Mouse (Mus musculus) lung, embryonic 15.5 days (tissue): ENCODE data around the gene Tmem51. TPM values are rescaled to one million over a fixed set of nuclear protein-coding genes. Genes with fewer than 3 reads are reported as not detected.
A peak's percentile ranks its signal among the peaks of the same experiment; 100 is the strongest.

Experiments
- ATAC-seq: fragments of 200-750 bp; cut with Nextera tagmentation; 2 replicates; pipeline ENCODE4 v1.8.0; 2017; ENCODE audit warnings: moderate number of reproducible peaks, borderline replicate concordance; ENCODE audit not compliant: low FRiP score, low TSS enrichment; ENCODE audit errors: extremely low read depth
- H3K27ac ChIP-seq: fragments of 300-500 bp; sonication (generic); 2 replicates; pipeline ENCODE4 v1.5.1; 2015; ENCODE audit warnings: moderate library complexity, mild to moderate bottlenecking, inconsistent platforms
- H3K27me3 ChIP-seq: fragments of 300-500 bp; sonication (generic); 2 replicates; pipeline ENCODE4 v1.6.1; 2015; ENCODE audit warnings: inconsistent platforms
- H3K36me3 ChIP-seq: fragments of 300-500 bp; sonication (generic); 2 replicates; pipeline ENCODE4 v1.6.1; 2015; ENCODE audit warnings: inconsistent platforms
- H3K4me1 ChIP-seq: fragments of 300-500 bp; sonication (generic); 2 replicates; pipeline ENCODE4 v1.6.1; 2015; ENCODE audit warnings: inconsistent platforms
- H3K4me2 ChIP-seq: fragments of 300-500 bp; sonication (generic); 2 replicates; pipeline ENCODE4 v1.6.1; 2015; ENCODE audit warnings: inconsistent platforms, mild to moderate bottlenecking, moderate library complexity
- H3K4me3 ChIP-seq: fragments of 300-500 bp; sonication (generic); 2 replicates; pipeline ENCODE4 v1.5.1; 2015; ENCODE audit warnings: mild to moderate bottlenecking, inconsistent platforms
- H3K9ac ChIP-seq: fragments of 300-500 bp; sonication (generic); 2 replicates; pipeline ENCODE4 v1.6.1; 2015; ENCODE audit warnings: inconsistent platforms
- H3K9me3 ChIP-seq: fragments of 300-500 bp; sonication (generic); 2 replicates; pipeline ENCODE4 v1.6.1; 2016; ENCODE audit warnings: inconsistent platforms
- WGBS: fragments of 180-500 bp; shearing (Covaris S2); methylation state at CpG from one replicate; pipeline ENCODE4 v1.1.7; 2015; 5-methylcytosine and 5-hydroxymethylcytosine counted together
- polyA plus RNA-seq: library from polyadenylated mRNA; unstranded; fragments of >200 nt; fragmentation: Nextera tagmentation; extraction: Ambion mirVana; gene quantifications from 2 replicates; pipeline ENCODE4 v1.2.1, GENCODE M21; 2015

Tmem51 gene
- polyA plus RNA-seq, 1 experiment from 2014 or later: 23.1 TPM

DNA sequence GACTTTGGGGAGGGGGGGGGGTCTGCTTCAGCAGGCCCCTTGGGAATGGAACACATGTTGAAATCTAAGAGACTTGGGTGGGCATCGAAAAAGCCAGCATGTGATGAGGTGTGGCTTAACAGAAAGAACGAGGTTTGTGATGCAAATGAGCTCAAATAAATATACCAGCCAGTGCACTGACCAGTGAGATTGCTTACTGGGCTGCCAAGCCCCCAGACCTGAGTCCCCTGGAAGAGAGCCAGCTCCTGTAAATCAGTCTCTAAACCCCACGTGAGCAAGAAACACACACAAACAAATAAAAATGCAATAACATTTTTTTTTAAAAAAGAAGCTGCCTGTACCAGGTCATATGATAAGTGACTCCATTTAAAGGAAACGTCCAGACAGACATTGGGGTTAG is 17.5 kb downstream of the Tmem51 start:
- WGBS: 43% methylated on average over 4 of the region's 4 CpGs
- Histone ChIP-seq H3K27me3 (no peaks in the 10 kb centered on the region), H3K4me2 (0 out of 2 replicates have a peak overlapping the region, but pooled peaks have one; percentile 21), H3K27ac (peak overlapping the region; percentile 78), H3K4me3 (no peak overlapping the region), H3K9ac (no peak overlapping the region), H3K36me3 (no peaks in the 10 kb centered on the region), H3K4me1 (peaks cover 56% of the 10 kb centered on the region), H3K9me3 (no peaks in the 10 kb centered on the region)
- ATAC-seq: no peak

DNA sequence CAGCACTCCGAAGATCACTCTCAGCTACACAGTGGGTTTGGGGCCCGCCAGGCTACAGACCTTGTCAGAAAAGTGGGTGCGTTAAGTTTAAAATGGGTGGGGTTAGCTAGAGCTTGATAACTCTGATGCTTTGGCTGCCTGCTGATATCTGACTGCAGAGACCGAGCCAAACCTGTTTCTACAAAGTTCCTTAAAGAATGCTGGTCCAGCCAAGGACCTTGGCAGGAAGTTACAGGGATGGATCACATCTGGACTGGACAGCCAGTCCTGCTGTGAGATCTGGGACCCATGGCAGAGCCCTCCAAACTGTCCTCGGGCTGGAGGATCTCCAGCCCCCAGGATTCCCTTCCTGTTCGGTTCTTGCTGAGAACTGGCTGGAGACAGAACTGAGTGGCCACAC is 18.3 kb downstream of the Tmem51 start:
- 31% methylated on average over 6 of the region's 6 CpGs for WGBS
- no peak overlapping the region for H3K4me3 ChIP-seq
- no peak overlapping the region for H3K9ac ChIP-seq
- peak overlapping the region; percentile 78 for H3K27ac ChIP-seq
- H3K27me3 ChIP-seq: no peaks in the 10 kb centered on the region
- ATAC-seq: peak; percentile 78; the same call in 1 of the 2 replicates
- peak overlapping the region; percentile 21; the same call in 1 of the 2 replicates for H3K4me2 ChIP-seq
- H3K4me1 ChIP-seq: peaks cover 52% of the 10 kb centered on the region
- no peaks in the 10 kb centered on the region for H3K36me3 ChIP-seq
- H3K9me3 ChIP-seq: no peaks in the 10 kb centered on the region

DNA sequence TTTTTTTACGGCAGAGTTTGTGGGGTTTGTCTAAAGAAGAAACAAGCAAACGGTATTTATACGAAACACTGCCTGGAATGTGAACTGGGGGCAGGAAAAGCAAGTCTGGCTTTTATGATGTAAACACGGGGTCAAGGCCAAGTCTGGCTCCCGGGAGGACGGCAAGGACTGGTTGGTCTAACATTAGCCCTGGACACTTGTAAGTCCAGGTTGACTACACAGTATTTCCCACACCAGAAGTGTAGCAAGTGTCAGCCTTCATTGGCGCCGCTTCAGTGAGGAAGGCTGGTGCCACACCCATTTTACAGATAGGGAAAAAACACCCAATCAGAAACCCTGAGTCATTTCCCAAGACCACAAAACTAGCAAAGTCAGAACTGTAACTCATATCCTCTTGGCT is 18.8 kb downstream of the Tmem51 start:
- Histone ChIP-seq H3K4me1 (peaks cover 52% of the 10 kb centered on the region), H3K4me3 (no peak overlapping the region), H3K9me3 (no peaks in the 10 kb centered on the region), H3K4me2 (peak overlapping the region; percentile 21; the same call in 1 of the 2 replicates), H3K9ac (no peak overlapping the region), H3K27me3 (no peaks in the 10 kb centered on the region), H3K36me3 (no peaks in the 10 kb centered on the region), H3K27ac (peak overlapping the region; percentile 78)
- WGBS: 36% methylated on average over 8 of the region's 8 CpGs
- no peak for ATAC-seq

DNA sequence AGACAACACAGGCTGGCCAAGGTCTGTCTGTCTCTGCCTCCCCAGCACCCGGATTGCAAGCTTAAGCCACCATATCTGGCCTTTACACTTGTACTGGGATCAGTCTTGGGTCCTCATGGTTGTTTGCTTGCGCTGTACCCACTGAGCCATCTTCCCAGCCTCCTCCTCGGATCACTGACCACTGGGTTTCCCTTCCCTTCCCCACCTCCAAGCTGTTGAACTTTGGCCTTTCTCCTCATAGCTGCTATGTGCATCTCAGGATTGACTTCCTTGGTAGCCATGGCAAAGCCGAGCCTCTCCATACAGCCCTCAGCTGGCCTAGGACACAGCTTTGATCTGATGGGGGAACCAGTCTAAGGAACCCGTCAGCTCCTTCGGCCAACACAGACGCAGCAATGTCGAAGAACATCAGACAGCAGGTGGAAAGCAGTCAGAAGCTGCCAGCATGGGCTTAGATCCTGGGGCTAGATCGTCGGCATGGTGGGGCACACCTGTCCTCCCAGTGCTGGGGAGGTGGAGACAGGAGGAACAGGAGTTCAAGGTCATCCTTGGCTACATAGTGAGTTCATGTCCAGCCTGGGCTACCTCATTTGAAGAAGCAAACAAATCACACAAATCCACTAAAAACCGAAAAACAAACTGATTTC is 19.4 kb downstream of the Tmem51 start:
- no peak for ATAC-seq
- H3K36me3 ChIP-seq: no peaks in the 10 kb centered on the region
- 77% methylated on average over 11 of the region's 11 CpGs for WGBS
- H3K27ac ChIP-seq: peak overlapping the region; percentile 78
- H3K4me2 ChIP-seq: no peak overlapping the region
- H3K9ac ChIP-seq: no peak overlapping the region
- no peak overlapping the region for H3K4me3 ChIP-seq
- H3K27me3 ChIP-seq: no peaks in the 10 kb centered on the region
- H3K4me1 ChIP-seq: peaks cover 53% of the 10 kb centered on the region
- no peaks in the 10 kb centered on the region for H3K9me3 ChIP-seq

DNA sequence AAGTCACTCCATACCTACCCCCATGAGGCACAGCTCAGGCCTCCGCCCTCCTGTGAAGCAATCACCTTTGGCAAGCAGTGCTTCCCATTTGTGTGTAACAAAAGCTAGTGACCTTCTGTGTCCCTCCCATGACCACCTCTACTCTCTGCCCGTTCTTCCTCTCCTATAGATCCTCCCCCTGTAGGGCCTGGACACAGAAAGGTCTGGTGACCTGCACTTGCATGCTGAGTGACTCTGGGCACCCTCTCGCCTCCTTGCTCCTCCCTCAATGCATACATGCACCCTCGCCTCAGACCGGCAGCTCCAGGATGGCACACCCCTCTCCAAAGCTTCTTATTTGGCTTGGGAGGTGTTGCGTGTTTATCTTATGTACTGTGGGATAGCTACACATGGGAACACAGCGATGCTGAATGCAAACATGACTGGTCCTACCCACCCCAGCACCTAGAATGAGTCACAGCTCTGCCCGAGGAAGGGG is 21.0 kb downstream of the Tmem51 start:
- Histone ChIP-seq H3K4me1 (peaks cover 47% of the 10 kb centered on the region), H3K27me3 (no peaks in the 10 kb centered on the region), H3K27ac (no peak overlapping the region), H3K4me2 (no peak overlapping the region), H3K9ac (no peak overlapping the region), H3K4me3 (no peak overlapping the region), H3K9me3 (no peaks in the 10 kb centered on the region), H3K36me3 (no peaks in the 10 kb centered on the region)
- 75% methylated on average over 8 of the region's 8 CpGs for WGBS
- ATAC-seq: no peak

DNA sequence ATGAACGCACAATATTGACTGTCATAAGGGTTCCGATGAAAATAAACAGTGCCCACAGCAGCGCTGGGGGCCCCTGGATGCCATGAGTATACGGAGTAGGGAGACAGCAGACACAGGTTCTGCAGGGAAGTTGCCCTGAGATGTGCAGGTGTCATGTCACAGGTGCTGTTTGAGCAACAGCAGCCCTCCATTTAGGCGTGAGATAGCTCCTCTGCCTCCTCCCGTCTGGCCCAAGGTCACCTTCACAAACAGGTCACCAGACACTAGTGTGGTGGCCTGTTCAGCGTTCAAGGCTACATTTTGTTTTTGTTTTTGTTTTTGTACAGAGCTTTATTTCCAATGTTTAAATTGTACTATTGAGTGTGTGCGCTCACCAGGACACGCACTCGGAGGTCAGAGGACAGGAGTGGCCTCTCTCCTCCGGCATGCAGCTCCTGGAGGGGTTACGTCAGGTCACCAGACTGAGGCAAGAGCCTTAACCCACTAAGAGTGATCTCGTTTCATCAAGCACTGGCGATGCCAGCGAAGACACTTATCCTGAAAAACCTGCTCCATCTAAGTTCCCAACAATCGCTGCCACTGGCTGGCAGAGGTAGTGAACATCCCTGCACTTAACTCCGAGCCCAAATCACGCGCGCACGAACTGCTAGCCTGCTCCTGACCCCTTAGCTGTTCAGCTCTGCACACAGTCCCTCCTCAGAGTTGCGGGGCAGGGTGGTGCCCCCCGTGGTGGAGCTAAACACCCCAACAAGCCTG is 22.4 kb downstream of the Tmem51 start:
- H3K9me3 ChIP-seq: no peaks in the 10 kb centered on the region
- no peak overlapping the region for H3K4me3 ChIP-seq
- H3K27ac ChIP-seq: no peak overlapping the region
- H3K27me3 ChIP-seq: no peaks in the 10 kb centered on the region
- no peaks in the 10 kb centered on the region for H3K36me3 ChIP-seq
- H3K4me2 ChIP-seq: no peak overlapping the region
- H3K9ac ChIP-seq: no peak overlapping the region
- no peak for ATAC-seq
- 70% methylated on average over 23 of the region's 23 CpGs for WGBS
- peaks cover 44% of the 10 kb centered on the region for H3K4me1 ChIP-seq

DNA sequence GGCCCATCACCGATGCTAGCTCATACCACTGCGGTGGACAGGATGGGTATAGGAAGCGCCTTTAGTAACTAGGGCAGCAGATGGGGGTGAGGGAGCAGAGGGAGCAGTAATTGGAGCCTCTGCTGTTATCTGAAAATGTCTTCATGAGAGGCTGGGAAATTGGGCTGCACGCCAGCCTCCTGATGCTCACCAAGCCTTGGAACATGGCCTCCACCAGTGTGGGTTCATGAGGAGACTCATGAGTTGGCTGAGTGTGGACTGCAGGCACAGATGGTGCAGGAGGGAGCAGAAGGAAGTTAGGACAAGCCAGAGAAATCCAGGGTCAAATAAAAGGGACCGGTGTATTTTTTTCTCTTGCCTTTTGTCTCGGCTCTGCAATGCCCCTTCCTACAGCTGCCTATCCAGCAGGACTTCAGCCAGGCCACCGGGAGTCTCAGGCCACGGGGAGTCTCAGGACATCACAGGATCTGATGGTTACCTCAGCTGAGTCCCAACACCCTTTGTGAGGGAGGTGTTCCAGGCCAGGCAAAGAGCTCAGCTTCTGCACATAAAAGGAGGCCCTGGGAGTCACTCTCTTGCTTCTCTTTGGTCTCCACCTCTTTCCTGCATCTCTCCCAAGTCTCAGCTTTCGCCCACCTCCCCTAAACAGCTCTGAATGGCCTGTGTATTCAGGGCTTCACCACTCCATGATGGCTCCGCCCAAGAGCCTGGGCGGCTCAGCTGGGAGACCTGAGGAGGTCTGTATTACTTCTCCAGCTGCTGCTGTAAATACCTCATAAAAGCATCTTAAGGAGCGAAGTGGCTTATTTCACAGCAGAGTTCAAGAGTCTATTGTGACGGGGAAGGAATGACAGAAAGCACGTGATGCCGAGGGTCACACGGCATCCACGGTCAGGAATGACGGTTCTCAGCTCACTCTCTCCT is 23.4 kb downstream of the Tmem51 start:
- Histone ChIP-seq H3K27me3 (no peaks in the 10 kb centered on the region), H3K9me3 (no peaks in the 10 kb centered on the region), H3K4me2 (no peak overlapping the region), H3K4me3 (no peak overlapping the region), H3K36me3 (no peaks in the 10 kb centered on the region), H3K27ac (no peak overlapping the region), H3K9ac (no peak overlapping the region), H3K4me1 (peaks cover 34% of the 10 kb centered on the region)
- no peak for ATAC-seq
- 47% methylated on average over 18 of the region's 18 CpGs for WGBS

DNA sequence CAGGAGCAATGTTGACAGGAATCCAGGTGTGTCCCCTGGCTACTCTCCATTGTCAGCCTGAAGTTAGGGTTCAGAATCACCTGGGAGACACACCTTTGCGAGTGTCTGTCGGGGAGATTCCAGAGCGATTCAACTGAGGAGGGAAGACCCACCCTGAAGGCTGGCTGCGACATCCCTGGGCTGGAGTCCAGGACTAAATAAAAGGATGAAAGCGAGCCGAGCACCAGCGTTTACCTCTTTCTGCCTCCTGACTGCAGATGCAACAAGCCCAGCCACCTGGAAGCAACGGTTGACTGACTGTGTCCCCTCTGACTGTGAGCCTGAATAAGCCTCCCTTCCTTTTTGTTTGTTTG is 24.3 kb downstream of the Tmem51 start:
- Histone ChIP-seq H3K4me3 (no peak overlapping the region), H3K4me1 (peaks cover 25% of the 10 kb centered on the region), H3K9ac (no peak overlapping the region), H3K27me3 (no peaks in the 10 kb centered on the region), H3K27ac (no peak overlapping the region), H3K9me3 (no peaks in the 10 kb centered on the region), H3K36me3 (no peaks in the 10 kb centered on the region), H3K4me2 (no peak overlapping the region)
- ATAC-seq: no peak
- WGBS: 74% methylated on average over 8 of the region's 8 CpGs

DNA sequence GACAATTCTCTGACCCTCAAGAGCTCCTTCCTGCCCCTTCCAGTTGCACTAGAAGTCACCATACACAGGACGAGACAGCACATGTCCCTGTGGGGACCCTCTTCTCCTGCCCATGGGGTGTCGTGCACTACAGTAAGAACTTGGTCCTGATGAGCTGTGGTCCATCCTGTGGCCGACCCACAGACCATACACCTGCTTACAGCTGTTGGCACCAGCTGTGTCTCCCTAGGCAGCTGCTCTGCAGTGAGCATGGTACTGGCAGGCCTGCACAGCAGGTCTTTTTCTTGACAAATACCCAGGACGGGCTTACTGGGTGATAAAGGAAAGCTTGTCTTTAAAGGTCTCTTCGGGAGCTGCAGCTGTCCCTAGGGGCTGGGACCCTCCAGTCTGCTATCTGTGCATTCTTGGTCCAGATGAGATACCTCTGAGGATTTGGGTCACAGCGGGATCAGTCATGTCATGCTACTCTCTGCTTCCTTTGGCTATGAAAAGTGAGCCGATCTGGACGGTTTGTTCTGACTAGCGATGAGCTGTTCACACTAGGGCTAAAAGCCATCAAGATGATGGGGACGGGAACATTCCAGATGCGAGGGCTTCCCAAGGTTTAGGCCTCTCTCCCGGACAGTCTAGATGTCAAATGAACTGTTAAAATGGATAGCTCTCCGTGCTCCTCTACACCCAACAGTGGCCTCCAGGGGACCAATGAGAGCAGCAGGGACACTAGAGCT is 24.8 kb downstream of the Tmem51 start:
- Histone ChIP-seq H3K36me3 (no peaks in the 10 kb centered on the region), H3K27me3 (no peaks in the 10 kb centered on the region), H3K4me3 (no peak overlapping the region), H3K4me2 (no peak overlapping the region), H3K4me1 (peaks cover 20% of the 10 kb centered on the region), H3K27ac (no peak overlapping the region), H3K9me3 (no peaks in the 10 kb centered on the region), H3K9ac (no peak overlapping the region)
- no peak for ATAC-seq
- 71% methylated on average over 13 of the region's 13 CpGs for WGBS

DNA sequence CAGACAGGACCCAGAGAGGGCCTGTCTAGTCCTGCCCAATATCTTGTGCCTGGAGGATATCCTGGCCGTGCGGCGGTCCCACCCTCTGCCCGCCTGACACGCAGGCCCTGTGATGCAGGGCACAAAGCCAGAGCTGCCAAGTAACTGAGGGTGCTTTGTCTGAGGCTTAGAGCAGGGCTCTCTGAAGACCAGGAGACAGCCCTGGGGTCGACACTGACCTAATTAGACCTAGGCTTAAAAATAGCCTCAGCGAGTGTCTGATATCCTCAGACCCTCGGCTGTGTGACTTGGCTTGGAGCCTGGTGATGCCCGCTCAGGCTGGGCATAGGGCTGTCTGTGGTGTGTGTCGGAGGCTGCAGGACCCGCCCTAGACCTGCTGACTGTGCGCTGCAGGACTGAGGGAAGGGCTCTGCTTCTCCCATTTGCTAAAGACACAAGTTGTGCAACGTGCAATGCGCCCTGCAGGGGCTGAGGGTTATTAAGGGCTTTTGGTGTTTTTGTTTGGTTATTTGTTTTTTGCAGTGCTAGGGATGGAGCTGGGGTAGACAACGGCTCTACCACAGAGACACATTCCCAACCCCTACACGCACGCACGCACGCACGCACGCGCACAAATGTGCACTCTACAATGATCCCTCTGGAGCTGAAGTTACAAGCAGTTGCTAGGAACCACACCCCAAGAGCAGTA is 26.4 kb downstream of the Tmem51 start:
- H3K27ac ChIP-seq: no peak overlapping the region
- 0 out of 2 replicates have a peak, but pooled peaks have one; percentile 17 for ATAC-seq

DNA sequence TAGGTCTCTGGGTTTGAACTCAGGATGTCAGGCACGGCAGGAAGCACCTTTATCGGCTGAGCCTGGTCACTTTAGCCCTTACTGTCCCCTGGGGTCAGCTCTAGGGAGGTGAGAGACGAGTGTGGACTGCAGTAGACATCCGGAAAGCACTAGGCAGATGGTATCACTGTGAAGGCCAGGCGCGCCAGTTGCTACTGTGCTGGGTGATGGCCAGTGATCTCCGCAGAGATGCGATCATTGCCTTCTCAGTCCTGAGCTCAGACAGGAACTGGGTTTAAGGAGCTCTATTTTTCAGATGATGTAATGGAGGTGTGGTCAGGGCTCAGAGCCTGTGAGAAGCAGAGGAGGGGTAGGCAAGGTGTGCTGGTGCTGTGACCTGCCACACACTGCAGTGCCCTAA is 28.5 kb downstream of the Tmem51 start:
- no peaks in the 10 kb centered on the region for H3K36me3 ChIP-seq
- 80% methylated on average over 8 of the region's 8 CpGs for WGBS
- H3K9ac ChIP-seq: no peak overlapping the region
- ATAC-seq: no peak
- H3K4me1 ChIP-seq: peaks cover 14% of the 10 kb centered on the region
- no peak overlapping the region for H3K4me3 ChIP-seq
- H3K4me2 ChIP-seq: no peak overlapping the region
- H3K9me3 ChIP-seq: no peaks in the 10 kb centered on the region
- H3K27me3 ChIP-seq: no peaks in the 10 kb centered on the region
- no peak overlapping the region for H3K27ac ChIP-seq

More for the DNA sequence above, 26.4 kb downstream of the Tmem51 start:
- no peak overlapping the region for H3K4me2 ChIP-seq
- H3K4me1 ChIP-seq: peaks cover 25% of the 10 kb centered on the region
- H3K9me3 ChIP-seq: no peaks in the 10 kb centered on the region
- WGBS: 80% methylated on average over 22 of the region's 22 CpGs
- no peaks in the 10 kb centered on the region for H3K27me3 ChIP-seq
- H3K36me3 ChIP-seq: no peaks in the 10 kb centered on the region
- H3K9ac ChIP-seq: no peak overlapping the region
- H3K4me3 ChIP-seq: no peak overlapping the region
